Mouse (Mus musculus) hindbrain, embryonic 16.5 days (tissue): ENCODE results near the gene Cenpv. TPM values are rescaled to one million over a fixed set of nuclear protein-coding genes. Genes with fewer than 3 reads are reported as not detected.
A peak's percentile ranks its signal among the peaks of the same experiment; 100 is the strongest.

ENCODE experiments used
- ATAC-seq: fragments of 200-750 bp; cut with Nextera tagmentation; 2 replicates; pipeline ENCODE4 v1.8.0; 2017; ENCODE audit warnings: moderate TSS enrichment, moderate library complexity
- H3K27ac ChIP-seq: fragments of 300-500 bp; sonication (generic); 2 replicates; pipeline ENCODE4 v1.5.1; 2014; ENCODE audit warnings: low read depth, mild to moderate bottlenecking, control low read depth, low read length, moderate library complexity
- H3K27me3 ChIP-seq: fragments of 300-500 bp; sonication (generic); replicated peaks from 2 replicates; pipeline ENCODE4 v1.6.1; 2014; ENCODE audit warnings: low read length; ENCODE audit not compliant: control insufficient read depth, insufficient read depth
- H3K36me3 ChIP-seq: fragments of 300-500 bp; sonication (generic); 2 replicates; pipeline ENCODE4 v1.6.1; 2014; ENCODE audit warnings: mild to moderate bottlenecking, low read length, moderate library complexity, mixed read lengths; ENCODE audit not compliant: control insufficient read depth, insufficient read depth
- H3K4me1 ChIP-seq: fragments of 300-500 bp; sonication (generic); 2 replicates; pipeline ENCODE4 v1.6.1; 2014; ENCODE audit warnings: low read depth, low read length; ENCODE audit not compliant: control insufficient read depth, insufficient read depth
- H3K4me2 ChIP-seq: fragments of 300-500 bp; sonication (generic); 2 replicates; pipeline ENCODE4 v1.6.1; 2014; ENCODE audit warnings: mild to moderate bottlenecking, low read length, control low read depth, moderate library complexity
- H3K4me3 ChIP-seq: fragments of 300-500 bp; sonication (generic); 2 replicates; pipeline ENCODE4 v1.5.1; 2014; ENCODE audit warnings: mild to moderate bottlenecking, low read length, control low read depth, moderate library complexity
- H3K9ac ChIP-seq: fragments of 300-500 bp; sonication (generic); 2 replicates; pipeline ENCODE4 v1.6.1; 2014; ENCODE audit warnings: low read depth, mild to moderate bottlenecking, control low read depth, low read length, moderate library complexity
- H3K9me3 ChIP-seq: fragments of 300-500 bp; sonication (generic); 2 replicates; pipeline ENCODE4 v1.6.1; 2014; ENCODE audit warnings: mild to moderate bottlenecking, low read length, moderate library complexity; ENCODE audit not compliant: control insufficient read depth
- WGBS: fragments of 180-500 bp; shearing (Covaris S2); extraction: QIAGEN DNeasy Blood & Tissue Kit; methylation state at CpG from one replicate; pipeline ENCODE4 v1.1.7; 2014; 5-methylcytosine and 5-hydroxymethylcytosine counted together
- polyA plus RNA-seq: library from polyadenylated mRNA; unstranded; fragments of >200 nt; fragmentation: Nextera tagmentation; extraction: Ambion mirVana; gene quantifications from 2 replicates; pipeline ENCODE4 v1.2.1, GENCODE M21; 2015

The Cenpv gene
- polyA plus RNA-seq, 1 experiment from 2014 or later, result 23.8 TPM

DNA sequence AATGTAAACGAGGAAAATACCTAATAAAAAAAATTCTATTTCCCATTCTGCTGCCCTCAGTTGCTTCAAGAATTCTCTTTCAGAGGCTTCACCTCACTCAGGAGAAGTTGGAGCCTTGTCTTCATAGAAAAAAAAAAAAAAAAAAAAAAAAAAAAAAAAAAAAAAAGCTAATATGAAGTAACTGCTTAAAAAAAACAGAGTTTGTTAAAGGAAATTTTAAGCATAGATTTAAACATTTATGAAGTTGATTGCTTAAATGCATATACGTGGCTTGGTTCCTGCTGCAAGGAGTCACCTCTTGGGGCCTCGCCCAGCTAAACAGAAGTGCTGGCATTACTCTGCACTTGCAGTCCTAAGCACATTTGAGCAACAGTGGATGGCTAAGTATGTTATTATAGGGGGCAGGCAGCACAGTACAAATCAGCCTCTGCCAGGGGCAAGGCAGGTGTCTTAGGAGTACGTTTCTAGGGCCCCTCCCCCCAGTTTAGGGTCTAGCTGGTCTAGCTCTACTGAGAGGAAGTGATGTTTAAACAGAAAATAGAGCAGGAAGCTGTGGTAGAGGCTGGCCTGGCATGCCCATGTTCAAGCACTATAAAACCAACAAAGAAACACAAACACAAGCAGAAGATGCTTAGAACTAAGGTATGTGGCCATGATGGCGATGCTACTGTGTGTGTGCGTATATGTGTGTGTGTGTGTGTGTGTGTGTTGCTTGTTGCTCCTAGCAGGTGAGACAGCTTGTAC is 35.1 kb upstream of the Cenpv start, which contains the start of gene Trpv2:
Gene Trpv2, plus strand, starts transcription at position 528 of the 744 bp plus-strand sequence.
- Histone ChIP-seq H3K9me3 (no peaks in the 10 kb centered on the region), H3K4me1 (no peaks in the 10 kb centered on the region; the same call in none of the 2 replicates), H3K27me3 (no peaks in the 10 kb centered on the region), H3K27ac (peak within 1 kb of the TSS; percentile 80), H3K4me3 (peak within 1 kb of the TSS; percentile 58), H3K36me3 (no peaks in the 10 kb centered on the region), H3K4me2 (peak within 1 kb of the TSS; percentile 94), H3K9ac (peak within 1 kb of the TSS; percentile 80; the same call in 1 of the 2 replicates)
- no peak for ATAC-seq
- WGBS, result 82% methylated on average over 6 of the region's 6 CpGs

DNA sequence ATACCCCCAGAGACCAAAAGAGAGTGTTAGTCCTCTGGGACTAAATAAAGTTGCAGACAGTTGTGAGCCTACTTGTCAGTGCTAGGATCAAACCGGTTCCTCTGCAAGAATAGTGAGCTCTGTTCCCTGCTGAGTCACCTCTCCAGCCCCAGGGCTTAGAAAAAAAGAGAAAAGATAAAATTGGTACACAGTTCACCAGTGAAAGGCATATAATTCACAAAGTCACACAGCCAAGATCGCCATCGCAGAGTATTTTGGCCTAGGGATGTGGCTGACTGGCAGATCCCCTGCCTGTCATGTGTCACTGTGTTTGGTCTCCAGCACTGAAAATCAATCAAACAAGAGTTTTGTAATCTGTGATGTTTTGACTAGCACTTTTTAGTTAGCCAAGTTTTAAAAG is 29.2 kb upstream of the Cenpv start:
- 74% methylated on average over 3 of the region's 3 CpGs for WGBS

DNA sequence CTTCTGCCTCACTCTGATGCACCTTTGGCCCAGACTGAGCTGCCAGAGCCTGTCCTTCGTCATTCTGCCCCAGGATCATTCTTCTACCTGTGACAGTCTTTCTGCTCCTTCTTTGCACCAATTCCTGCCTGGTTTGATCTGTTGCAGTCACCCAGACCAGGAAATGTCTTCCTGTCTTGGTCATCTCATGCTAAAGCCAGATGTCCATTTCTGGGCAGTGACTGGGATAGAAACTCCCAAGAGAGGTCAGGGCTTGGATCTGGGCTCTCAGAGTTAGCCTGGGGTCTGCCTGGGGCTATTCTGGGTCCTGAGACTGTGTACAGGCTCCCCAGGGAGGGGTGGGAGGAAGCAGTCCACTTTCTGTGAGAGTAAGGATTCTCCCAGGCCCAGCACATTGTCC is 27.1 kb upstream of the Cenpv start:
- Histone ChIP-seq H3K27me3 (no peaks in the 10 kb centered on the region), H3K9ac (no peak overlapping the region), H3K36me3 (no peaks in the 10 kb centered on the region), H3K4me1 (no peaks in the 10 kb centered on the region), H3K4me2 (no peak overlapping the region), H3K9me3 (no peaks in the 10 kb centered on the region), H3K4me3 (no peak overlapping the region), H3K27ac (no peak overlapping the region)
- 67% methylated on average over 1 of the region's 1 CpGs for WGBS
- no peak for ATAC-seq

More for the DNA sequence above, 29.2 kb upstream of the Cenpv start:
- no peak overlapping the region for H3K27ac ChIP-seq
- no peak overlapping the region for H3K9ac ChIP-seq
- H3K4me2 ChIP-seq, result no peak overlapping the region
- H3K4me3 ChIP-seq, result no peak overlapping the region
- no peaks in the 10 kb centered on the region for H3K4me1 ChIP-seq
- ATAC-seq, result no peak
- no peaks in the 10 kb centered on the region for H3K9me3 ChIP-seq
- H3K36me3 ChIP-seq, result no peaks in the 10 kb centered on the region
- H3K27me3 ChIP-seq, result no peaks in the 10 kb centered on the region

DNA sequence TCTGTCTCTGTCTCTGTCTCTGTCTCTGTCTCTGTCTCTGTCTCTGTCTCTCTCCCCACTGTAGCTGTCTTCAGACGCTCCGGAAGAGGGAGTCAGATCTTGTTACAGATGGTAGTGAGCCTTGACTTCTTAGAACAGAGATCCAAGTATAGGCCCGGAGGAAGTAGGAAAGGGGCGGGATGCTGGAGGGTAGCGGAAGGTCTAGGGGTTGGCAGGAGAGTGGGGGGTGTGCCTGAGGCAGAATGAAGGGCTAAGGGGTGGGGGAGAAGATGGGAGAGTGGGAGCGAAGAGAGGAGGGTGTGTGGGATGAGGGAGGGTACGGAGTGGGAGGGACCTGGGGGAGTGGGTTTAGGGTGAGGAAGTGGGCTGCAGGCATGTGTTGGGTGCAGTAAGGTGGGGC is 26.7 kb upstream of the Cenpv start:
- Histone ChIP-seq H3K9me3 (no peaks in the 10 kb centered on the region), H3K36me3 (no peaks in the 10 kb centered on the region), H3K4me3 (no peak overlapping the region), H3K4me2 (no peak overlapping the region), H3K27me3 (no peaks in the 10 kb centered on the region), H3K9ac (no peak overlapping the region), H3K4me1 (no peaks in the 10 kb centered on the region), H3K27ac (no peak overlapping the region)
- 64% methylated on average over 7 of the region's 7 CpGs for WGBS
- no peak for ATAC-seq

DNA sequence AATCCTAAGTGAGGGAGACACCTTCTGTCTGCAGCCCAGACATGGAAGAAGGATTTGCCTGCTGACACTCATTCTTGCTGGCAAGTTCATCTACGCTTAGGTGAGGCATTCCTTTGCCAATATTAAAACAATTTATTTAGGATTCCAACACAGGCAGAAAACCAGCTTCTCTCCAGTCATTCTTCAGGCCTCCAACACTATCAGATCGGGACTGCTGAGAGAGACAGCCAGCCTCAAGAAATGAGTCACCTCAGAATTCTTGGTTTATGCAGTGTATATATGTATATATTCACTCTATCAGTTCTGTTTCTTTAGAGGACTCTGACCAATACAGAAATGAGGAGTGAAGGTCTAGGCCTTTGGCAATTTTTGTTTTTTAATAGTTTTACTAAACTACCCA is 24.5 kb upstream of the Cenpv start:
- 84% methylated on average over 2 of the region's 2 CpGs for WGBS

DNA sequence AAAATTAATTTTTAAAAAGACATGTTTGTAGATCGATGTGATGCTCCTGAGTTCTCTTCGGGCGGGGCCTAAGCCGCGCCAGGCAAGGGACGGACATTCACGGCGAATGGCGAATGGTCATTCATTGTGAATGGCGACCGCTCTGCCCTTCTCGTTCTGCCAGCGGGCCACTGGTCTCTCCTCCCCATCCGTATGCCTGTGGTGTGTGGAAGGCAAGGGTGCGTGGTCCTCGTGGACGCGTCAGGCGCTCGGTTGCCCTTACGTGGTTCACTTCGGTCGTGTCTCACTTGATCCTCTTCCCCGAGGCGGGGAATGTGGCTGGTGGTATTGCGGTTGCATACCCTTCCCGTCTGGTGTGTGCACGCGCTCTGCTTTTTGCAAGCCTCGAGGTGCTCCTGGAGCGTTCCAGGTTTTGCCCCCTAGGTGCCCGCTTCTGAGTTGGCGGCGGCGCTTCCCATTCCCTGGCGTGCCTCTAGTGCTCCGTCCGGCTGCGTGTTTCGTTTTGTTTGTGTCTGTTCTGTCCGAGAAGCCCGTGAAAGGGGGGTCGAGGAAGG is 21.5 kb upstream of the Cenpv start:
- Histone ChIP-seq H3K9ac (peak overlapping the region; percentile 60), H3K36me3 (no peaks in the 10 kb centered on the region), H3K4me2 (peak overlapping the region; percentile 61), H3K9me3 (no peaks in the 10 kb centered on the region), H3K4me3 (peak overlapping the region; percentile 38), H3K27ac (no peak overlapping the region), H3K27me3 (no peaks in the 10 kb centered on the region), H3K4me1 (no peaks in the 10 kb centered on the region)
- 37% methylated on average over 43 of the region's 43 CpGs for WGBS
- no peak for ATAC-seq

More for the DNA sequence above, 24.5 kb upstream of the Cenpv start:
- H3K9ac ChIP-seq, result no peak overlapping the region
- no peaks in the 10 kb centered on the region for H3K4me1 ChIP-seq
- no peak overlapping the region for H3K4me2 ChIP-seq
- H3K27ac ChIP-seq, result no peak overlapping the region
- no peaks in the 10 kb centered on the region for H3K36me3 ChIP-seq
- no peak for ATAC-seq
- H3K27me3 ChIP-seq, result no peaks in the 10 kb centered on the region
- no peak overlapping the region for H3K4me3 ChIP-seq
- no peaks in the 10 kb centered on the region for H3K9me3 ChIP-seq

DNA sequence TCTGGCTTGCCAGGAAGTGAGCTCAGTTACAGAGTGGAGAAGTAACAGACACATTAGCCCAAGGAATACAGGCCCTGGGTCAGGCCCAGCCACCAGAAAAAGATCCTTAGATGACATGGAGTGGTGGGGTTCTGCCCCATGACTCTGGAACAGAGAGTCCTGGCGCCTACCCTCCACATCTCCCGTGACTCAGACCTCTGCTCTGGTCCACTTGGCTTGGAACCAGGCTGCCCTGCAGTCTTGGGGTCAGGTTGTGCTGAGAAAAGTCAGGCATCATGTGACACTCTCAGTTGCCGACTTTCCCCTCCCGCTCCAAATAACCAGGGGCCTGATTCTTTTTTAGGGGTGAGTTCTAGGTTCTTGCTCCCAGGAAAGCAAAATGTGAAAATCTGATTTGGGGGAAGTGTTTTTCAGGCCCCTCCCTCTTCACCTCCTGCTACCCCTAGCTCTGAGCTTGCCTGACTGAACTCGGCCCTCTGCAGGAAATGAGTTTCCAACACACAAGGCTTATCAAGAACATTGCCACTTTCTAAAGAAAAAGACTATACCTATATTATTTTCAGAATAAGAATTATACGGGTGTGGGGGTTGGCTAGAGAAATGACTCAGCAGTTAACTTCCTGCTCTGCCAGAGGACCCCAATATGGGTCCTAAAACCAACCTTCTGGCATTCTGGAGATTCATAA is 20.0 kb upstream of the Cenpv start:
- no peaks in the 10 kb centered on the region for H3K27me3 ChIP-seq
- no peak overlapping the region for H3K4me2 ChIP-seq
- H3K9me3 ChIP-seq, result no peaks in the 10 kb centered on the region
- no peak overlapping the region for H3K9ac ChIP-seq
- 0 out of 2 replicates have a peak, but pooled peaks cover 3% of the 10 kb centered on the region for H3K36me3 ChIP-seq
- H3K4me3 ChIP-seq, result no peak overlapping the region
- peaks cover 11% of the 10 kb centered on the region for H3K4me1 ChIP-seq
- no peak overlapping the region for H3K27ac ChIP-seq
- 58% methylated on average over 6 of the region's 6 CpGs for whole genome bisulfite sequencing
- ATAC-seq, result no peak

DNA sequence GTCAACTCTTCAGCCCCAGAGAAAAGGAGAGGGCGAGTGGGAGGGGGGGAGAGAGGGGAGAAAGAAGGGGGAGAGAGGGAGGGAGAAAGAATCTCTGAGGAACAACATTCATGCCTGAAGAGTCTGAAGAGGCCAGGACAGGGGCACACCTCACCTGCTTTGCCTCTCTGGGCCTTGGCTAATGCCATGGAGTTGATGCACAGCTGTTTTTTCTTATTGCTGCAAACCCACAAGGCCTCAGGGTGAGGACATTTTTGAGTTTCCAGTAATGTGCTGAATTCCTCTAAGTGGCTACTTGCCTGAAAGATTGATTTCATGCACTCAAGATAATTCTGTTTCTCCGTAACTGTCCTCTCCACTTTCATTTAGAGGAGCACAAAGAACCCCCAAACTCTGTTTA is 19.1 kb upstream of the Cenpv start:
- Histone ChIP-seq H3K4me1 (peaks cover 21% of the 10 kb centered on the region), H3K36me3 (peaks cover 8% of the 10 kb centered on the region), H3K27me3 (no peaks in the 10 kb centered on the region), H3K9ac (no peak overlapping the region), H3K4me3 (no peak overlapping the region), H3K9me3 (no peaks in the 10 kb centered on the region), H3K4me2 (no peak overlapping the region), H3K27ac (no peak overlapping the region)
- ATAC-seq, result no peak
- WGBS, result 81% methylated on average over 2 of the region's 2 CpGs

DNA sequence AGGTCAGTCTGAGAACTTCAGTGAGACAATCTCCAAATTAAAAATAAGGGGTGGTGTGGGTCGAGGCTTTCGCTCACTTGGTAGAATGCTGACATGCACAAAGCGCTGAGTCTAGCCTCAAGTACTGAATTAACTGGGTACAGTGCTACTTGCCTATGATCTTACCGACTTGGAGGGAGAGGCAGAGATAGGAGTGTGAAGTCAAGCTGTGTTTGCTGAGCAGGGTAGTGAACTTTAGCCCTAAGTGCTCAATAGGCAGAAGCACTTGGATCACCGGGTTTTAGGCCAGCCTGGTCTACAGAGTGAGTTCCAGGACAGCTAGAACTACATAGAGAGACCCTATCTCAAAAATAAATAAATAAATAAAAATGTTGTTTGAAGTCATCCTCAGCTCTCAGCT is 18.1 kb upstream of the Cenpv start:
- no peak overlapping the region for H3K27ac ChIP-seq
- H3K4me2 ChIP-seq, result no peak overlapping the region
- no peak overlapping the region for H3K4me3 ChIP-seq
- H3K27me3 ChIP-seq, result no peaks in the 10 kb centered on the region
- H3K36me3 ChIP-seq, result peaks cover 10% of the 10 kb centered on the region
- no peaks in the 10 kb centered on the region for H3K9me3 ChIP-seq
- H3K9ac ChIP-seq, result no peak overlapping the region
- 74% methylated on average over 5 of the region's 5 CpGs for WGBS
- H3K4me1 ChIP-seq, result peaks cover 21% of the 10 kb centered on the region
- no peak for ATAC-seq
